In genomic region chr4:143021242-143021881, GRCm38 (mm10) we compare ENCODE assay signal across 9 mouse cellular contexts.
A peak's percentile ranks its signal among the peaks of the same experiment; 100 is the strongest.
DNase-seq lines count a peak whose midpoint lies in the region; ATAC-seq lines count a peak whose summit lies in the region.
"Had no signal": no experiment of that assay in that cellular context is flagged by ENCODE, and none has a peak within 500 bp of the region (broad histone marks: within the 10 kb centered on the region; RNA-seq: fewer than 3 reads in every experiment).

No protein-coding gene starts in this region.

- no peak overlapping the region for H3K9ac ChIP-seq in forebrain, embryonic 14.5 days (ENCODE audit: low read length)
- H3K9ac ChIP-seq in hindbrain, embryonic 16.5 days (ENCODE audit: low read depth, low read length) = no peak overlapping the region
- no peak overlapping the region for H3K9ac ChIP-seq in midbrain, embryonic 13.5 days (replicated peaks)

- WGBS in forebrain, embryonic 14.5 days = 47% methylated on average over 10 of the region's 10 CpGs
- 41% methylated on average over 10 of the region's 10 CpGs for WGBS in hindbrain, embryonic 16.5 days
- 39% methylated on average over 10 of the region's 10 CpGs for WGBS in midbrain, embryonic 13.5 days

- H3K27me3 ChIP-seq in forebrain, embryonic 14.5 days (replicated peaks; ENCODE audit: control insufficient read depth, insufficient read depth, low read length) = no peaks in the 10 kb centered on the region
- H3K27me3 ChIP-seq in hindbrain, embryonic 16.5 days (replicated peaks; ENCODE audit: control insufficient read depth, insufficient read depth, low read length) = 0 out of 2 replicates have a peak, but pooled peaks cover 2% of the 10 kb centered on the region
- H3K27me3 ChIP-seq in midbrain, embryonic 13.5 days = no peaks in the 10 kb centered on the region
- no peaks in the 10 kb centered on the region for H3K27me3 ChIP-seq in splenic B cell, adult 2 months (ENCODE audit: control insufficient read depth, insufficient read depth, low read length, poor library complexity, severe bottlenecking)

- no peaks in the 10 kb centered on the region for H3K4me1 ChIP-seq in forebrain, embryonic 14.5 days (ENCODE audit: control insufficient read depth, insufficient read depth, low read length)
- peaks cover 10% of the 10 kb centered on the region for H3K4me1 ChIP-seq in hindbrain, embryonic 16.5 days (ENCODE audit: control insufficient read depth, insufficient read depth, low read depth, low read length)
- H3K4me1 ChIP-seq in midbrain, embryonic 13.5 days (replicated peaks) = peaks cover 13% of the 10 kb centered on the region

- H3K4me2 ChIP-seq in forebrain, embryonic 14.5 days (ENCODE audit: low read length) = no peak overlapping the region
- no peak overlapping the region for H3K4me2 ChIP-seq in hindbrain, embryonic 16.5 days (ENCODE audit: low read length)
- no peak overlapping the region for H3K4me2 ChIP-seq in midbrain, embryonic 13.5 days (replicated peaks)

- peak; percentile 55 for DNase-seq in kidney, adult 18-20 months
- DNase-seq in kidney, adult 11 months = no peak
- peak; percentile 59 to 75 for DNase-seq in cerebellum, adult 18-20 months
- peak; percentile 85 for DNase-seq in forebrain, embryonic 14.5 days (ENCODE audit: low spot score)
- peak; percentile 65 to 84 for DNase-seq in left cerebral cortex, postnatal 14 days (ENCODE audit: low spot score in 2 of 2)
- peak; percentile 6 for DNase-seq in splenic B cell, adult 2 months (ENCODE audit: low read depth, low spot score)

- peak; percentile 70 for ATAC-seq in forebrain, embryonic 14.5 days
- peak; percentile 79 for ATAC-seq in hindbrain, embryonic 16.5 days
- peak; percentile 75 for ATAC-seq in midbrain, embryonic 13.5 days

- no peaks in the 10 kb centered on the region for H3K9me3 ChIP-seq in forebrain, embryonic 14.5 days (replicated peaks; ENCODE audit: control insufficient read depth, low read length)
- no peaks in the 10 kb centered on the region for H3K9me3 ChIP-seq in hindbrain, embryonic 16.5 days (ENCODE audit: control insufficient read depth, low read length)
- 0 out of 2 replicates have a peak, but pooled peaks cover 4% of the 10 kb centered on the region for H3K9me3 ChIP-seq in midbrain, embryonic 13.5 days

- H3K4me3 ChIP-seq in forebrain, embryonic 14.5 days (ENCODE audit: low read depth, low read length) = no peak overlapping the region
- H3K4me3 ChIP-seq in hindbrain, embryonic 16.5 days (ENCODE audit: low read length) = no peak overlapping the region
- no peak overlapping the region for H3K4me3 ChIP-seq in midbrain, embryonic 13.5 days (replicated peaks)

- H3K27ac ChIP-seq in forebrain, embryonic 14.5 days (ENCODE audit: low read depth, low read length) = no peak overlapping the region; the same call in 1 of the 2 replicates
- H3K27ac ChIP-seq in hindbrain, embryonic 16.5 days (ENCODE audit: low read depth, low read length) = no peak overlapping the region
- H3K27ac ChIP-seq in midbrain, embryonic 13.5 days = no peak overlapping the region
- H3K27ac ChIP-seq: macrophage had no signal

- H3K36me3 ChIP-seq in forebrain, embryonic 14.5 days (ENCODE audit: control insufficient read depth, insufficient read depth, low read length) = no peaks in the 10 kb centered on the region
- no peaks in the 10 kb centered on the region for H3K36me3 ChIP-seq in hindbrain, embryonic 16.5 days (ENCODE audit: control insufficient read depth, insufficient read depth, low read length)
- no peaks in the 10 kb centered on the region for H3K36me3 ChIP-seq in midbrain, embryonic 13.5 days
- H3K36me3 ChIP-seq in splenic B cell, adult 2 months (ENCODE audit: control insufficient read depth, insufficient read depth, low read length, poor library complexity, severe bottlenecking) = no peaks in the 10 kb centered on the region

- intact Hi-C loops in left cerebral cortex, postnatal 14 days (cut with DNase I) = loop anchor here (2.0 kb wide), 1 partner anchor 869 kb away; no protein-coding TSS in a partner anchor
